Mouse (Mus musculus): ENCODE data around the gene Mettl26.

Mettl26 gene

GRCm38 (mm10) chr17:25837076-25837410, 37.8 kb upstream of the Mettl26 start, which contains the start of gene Rhbdl1:
TSS of gene Rhbdl1 (minus strand) at chr17:25837295.
- in situ Hi-C loops (cut with MboI): no loop called here

- in situ Hi-C loops (cut with MboI): no loop called here
Observed at GRCm38 (mm10) chr17:25837533-25837932, 37.3 kb upstream of the Mettl26 start.

DNA sequence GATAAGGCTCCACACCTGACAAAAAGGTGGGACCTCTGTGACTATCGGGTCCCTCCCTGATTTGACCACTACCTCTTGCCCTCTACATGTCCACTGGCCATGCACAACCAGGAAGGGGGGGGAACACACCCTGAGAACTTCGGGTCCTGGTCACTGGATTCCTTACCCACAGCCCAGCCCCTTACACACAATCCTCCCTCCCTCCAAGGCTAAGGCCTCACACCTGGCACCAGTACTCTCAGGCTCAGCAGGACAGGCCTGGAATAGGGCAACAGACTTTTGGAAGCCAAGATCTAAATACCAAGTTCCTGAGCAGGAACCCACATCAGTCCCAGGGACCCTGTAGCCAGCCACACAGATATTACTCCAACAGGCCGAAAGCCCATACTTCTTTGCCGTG, 36.0 kb upstream of the Mettl26 start:
- in situ Hi-C loops (cut with MboI): no loop called here

DNA sequence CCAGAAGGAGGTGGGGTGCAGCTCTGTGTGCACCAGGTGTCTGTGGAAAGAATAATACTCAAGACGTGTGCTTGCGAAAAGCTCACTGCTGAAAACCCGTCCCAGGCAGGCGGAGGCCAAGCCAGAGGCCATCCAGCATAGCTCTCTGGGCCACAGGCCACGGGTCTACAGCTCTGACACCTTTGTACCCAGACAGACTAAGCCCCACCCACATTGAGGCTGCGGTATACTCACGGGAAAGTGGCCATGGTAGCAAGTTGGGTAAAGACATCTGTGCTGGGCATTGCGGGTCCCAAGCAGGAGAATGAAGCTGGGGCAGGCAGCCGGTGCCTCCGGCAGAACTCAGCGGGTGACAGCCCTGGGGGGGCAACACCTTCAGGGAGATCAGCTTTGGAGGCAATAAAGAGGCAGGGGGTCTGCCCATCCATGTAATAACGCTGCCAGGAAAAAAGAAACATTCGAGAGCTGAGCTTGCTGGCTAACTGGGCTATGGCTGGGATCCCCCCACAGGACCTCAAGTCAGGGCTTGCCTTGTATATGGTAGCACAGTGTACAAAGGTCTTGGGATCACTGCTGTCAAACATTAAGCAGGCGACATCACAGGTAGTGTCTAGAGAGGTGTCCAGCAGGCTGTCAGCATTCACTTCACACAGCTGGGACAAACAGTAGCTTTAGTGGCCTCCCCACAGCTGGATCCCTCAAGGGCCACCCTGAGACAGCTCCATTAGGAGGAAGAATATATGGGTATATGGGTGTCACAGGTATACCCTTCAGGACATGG, 35.2 kb upstream of the Mettl26 start:
- in situ Hi-C loops (cut with MboI): no loop called here

GRCm38 (mm10) chr17:25840519-25840918, 34.4 kb upstream of the Mettl26 start:
- in situ Hi-C loops (cut with MboI): no loop called here

GRCm38 (mm10) chr17:25841117-25841880, 33.6 kb upstream of the Mettl26 start, which contains the start of gene Gm20683:
TSS of gene Gm20683 (minus strand) at chr17:25841763.
- in situ Hi-C loops (cut with MboI): no loop called here

DNA sequence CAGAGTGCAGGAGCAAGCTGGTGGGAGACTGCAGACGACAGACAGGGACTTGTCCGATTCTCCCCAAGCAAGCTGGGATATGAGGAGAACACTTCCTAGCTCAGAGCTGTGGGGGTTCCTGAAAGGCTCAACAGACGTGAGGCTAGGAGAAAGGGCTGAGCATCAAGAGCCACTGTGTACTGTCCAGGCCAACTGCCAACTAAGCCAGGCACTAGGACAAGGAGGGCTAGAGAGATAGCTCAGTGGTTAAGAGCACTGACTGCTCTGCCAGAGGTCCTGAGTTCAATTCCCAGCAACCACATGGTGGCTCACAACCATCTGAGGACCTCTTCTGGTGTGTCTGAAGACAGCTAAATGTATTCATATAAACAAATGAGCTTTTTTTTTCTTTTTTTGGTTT, 32.4 kb upstream of the Mettl26 start:
- in situ Hi-C loops (cut with MboI): no loop called here

- in situ Hi-C loops (cut with MboI): no loop called here
Observed at GRCm38 (mm10) chr17:25843122-25843521, 31.8 kb upstream of the Mettl26 start.

- in situ Hi-C loops (cut with MboI): no loop called here
Observed at GRCm38 (mm10) chr17:25843636-25844395, 31.1 kb upstream of the Mettl26 start.

GRCm38 (mm10) chr17:25844396-25844901, 30.4 kb upstream of the Mettl26 start, which contains the start of gene Rhot2:
TSS of gene Rhot2 (minus strand) at chr17:25844851.
- in situ Hi-C loops (cut with MboI): no loop called here

- in situ Hi-C loops (cut with MboI): no loop called here
Observed at GRCm38 (mm10) chr17:25860229-25860628, 14.6 kb upstream of the Mettl26 start.

DNA sequence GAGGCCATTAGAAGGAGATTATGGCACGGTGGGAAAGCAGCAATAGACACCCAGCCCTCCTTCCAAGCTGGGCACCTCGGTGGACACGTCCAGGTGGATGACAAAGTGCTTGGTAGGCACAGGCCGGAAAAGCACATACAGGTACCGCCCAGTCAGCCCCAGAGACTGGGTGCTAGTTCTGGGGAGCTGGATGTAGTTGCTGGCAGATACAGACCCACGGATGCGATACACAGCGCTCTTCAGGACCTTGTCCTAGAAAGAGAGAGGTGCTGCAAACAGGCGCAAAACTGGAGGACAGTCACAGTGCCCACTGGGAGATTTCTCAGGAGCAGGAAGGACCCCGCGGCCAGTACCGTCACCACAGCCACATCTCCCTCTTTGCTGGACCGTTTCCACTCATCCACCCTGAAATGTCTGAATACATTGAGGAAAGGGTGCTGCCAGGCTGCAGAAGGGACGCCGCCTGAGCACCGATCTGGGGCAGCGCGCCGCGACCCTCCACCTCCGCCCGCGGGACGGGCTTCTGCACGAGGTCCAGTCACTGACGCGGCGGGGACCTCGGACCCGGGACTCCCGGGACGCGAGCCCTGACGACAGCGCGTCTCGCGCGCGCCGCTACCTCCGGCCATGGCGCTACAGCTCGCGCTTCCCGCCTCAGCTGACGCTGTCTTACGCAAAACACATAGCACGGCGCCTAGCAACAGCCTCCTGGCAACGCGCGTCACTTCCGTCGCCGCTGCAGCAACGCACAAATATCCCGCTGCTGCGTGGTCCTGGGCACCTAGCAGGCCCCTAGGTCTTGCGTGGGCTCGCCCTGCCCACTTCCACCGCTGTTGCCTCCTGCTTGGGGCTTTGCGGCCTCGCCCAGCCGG, 13.8 kb upstream of the Mettl26 start, which contains the start of gene Wdr90:
Gene Wdr90 (minus strand): TSS at position 670 of the 872 bp plus-strand sequence.
- in situ Hi-C loops (cut with MboI): no loop called here

DNA sequence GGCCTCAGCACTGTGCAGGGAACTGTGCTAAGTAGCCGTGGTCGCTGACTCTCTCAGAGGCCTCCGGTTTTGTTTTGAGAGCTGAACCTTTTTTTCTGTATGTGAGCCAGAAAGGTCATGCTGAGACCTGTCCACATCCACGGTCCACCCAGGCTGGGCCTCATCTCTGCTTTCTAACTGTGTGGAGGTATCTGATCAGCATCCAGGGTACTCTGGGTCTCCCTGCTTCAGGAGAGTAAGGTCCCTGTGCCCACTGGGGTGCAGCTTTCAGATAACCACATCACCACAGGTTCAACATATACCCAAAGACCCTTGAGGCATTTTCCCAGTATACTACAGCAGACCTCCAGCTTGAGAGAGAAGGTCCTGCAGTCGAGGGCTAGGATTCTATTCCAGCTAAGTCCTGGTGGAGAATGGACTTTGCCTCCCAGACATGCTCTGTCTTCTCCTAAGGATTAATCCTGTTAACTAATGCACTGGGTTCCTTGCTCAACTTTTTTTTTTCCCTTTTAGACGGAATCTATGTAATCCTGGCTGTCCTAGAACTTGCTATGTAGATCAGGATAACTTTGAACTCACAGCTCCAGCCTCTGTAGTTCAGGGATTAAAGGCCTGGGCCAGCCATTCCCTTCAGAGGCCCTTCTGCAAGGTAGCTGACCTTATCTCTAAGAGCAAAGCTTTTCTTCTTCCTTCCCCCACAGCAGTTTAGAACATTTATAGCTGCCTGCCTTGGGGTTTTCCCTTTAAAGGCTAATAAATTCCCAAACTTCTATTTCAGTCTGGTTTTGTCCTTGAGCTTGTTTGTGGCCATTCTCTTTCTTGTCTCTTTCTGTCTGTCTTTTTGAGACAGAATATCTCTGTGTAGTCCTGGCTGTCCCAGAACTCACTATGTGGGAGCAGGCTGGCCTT, 12.9 kb upstream of the Mettl26 start:
- in situ Hi-C loops (cut with MboI): no loop called here

- in situ Hi-C loops (cut with MboI): no loop called here
Observed at GRCm38 (mm10) chr17:25863681-25864080, 11.2 kb upstream of the Mettl26 start.

DNA sequence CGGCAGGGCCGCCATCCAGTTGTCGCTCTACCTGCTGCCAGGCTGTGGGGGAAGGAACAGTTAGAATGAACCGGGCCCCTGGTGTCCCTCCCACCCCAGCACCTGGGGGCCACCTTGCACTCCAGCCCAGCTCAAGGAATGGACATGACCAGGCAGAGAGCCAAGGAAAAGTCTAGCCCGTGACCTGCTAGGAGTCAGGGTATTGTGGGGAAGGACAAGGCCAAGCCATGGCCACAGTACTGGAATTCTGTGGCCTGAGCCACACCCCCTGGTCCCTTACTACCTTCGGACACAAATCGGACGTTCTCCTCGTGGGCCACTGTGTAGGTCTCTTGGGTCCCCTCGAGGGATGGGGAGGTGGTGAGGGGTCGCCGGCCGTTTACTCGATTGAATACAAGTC, 10.6 kb upstream of the Mettl26 start:
- in situ Hi-C loops (cut with MboI): no loop called here

DNA sequence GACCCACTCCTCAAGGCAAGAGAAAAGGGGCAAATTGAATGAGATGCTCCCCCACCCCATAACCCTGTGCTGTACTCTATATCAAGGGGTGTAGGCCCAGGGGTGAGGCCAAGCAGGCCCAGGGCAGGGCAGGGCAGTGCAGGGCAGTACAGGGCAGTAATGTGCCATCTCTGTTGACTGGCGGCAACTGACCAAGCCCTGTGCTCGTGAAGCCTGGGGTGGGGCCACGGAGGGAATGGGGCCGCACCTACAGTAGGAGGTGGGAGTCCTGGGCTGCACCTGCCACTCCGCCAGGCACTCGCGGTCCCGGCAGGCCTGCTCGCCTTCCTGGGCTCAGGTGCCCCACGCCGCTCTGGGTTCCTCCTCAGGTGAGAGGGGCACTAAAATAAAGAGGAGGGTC, 9.6 kb upstream of the Mettl26 start:
- in situ Hi-C loops (cut with MboI): no loop called here

DNA sequence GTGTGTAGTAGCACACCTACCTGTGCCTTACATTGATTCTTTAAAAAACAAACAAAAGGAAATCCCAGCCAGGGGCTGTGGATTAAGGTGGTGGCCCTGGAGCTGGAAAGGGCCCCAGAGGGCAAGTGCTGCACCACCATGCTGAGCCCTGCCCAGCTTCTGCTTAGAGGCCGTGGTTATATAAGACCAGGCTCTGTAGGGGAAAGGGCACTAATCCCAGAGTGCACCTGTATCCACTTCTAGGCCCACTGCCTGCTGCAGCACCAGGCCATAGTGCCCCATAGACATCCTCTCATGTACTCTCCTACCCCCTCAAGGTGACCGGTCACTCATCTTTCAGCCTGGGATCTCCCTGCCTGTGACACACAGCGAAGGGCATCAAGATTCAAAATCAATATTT, 8.7 kb upstream of the Mettl26 start:
- in situ Hi-C loops (cut with MboI): no loop called here

GRCm38 (mm10) chr17:25867509-25867835, 7.4 kb upstream of the Mettl26 start:
- in situ Hi-C loops (cut with MboI): no loop called here

DNA sequence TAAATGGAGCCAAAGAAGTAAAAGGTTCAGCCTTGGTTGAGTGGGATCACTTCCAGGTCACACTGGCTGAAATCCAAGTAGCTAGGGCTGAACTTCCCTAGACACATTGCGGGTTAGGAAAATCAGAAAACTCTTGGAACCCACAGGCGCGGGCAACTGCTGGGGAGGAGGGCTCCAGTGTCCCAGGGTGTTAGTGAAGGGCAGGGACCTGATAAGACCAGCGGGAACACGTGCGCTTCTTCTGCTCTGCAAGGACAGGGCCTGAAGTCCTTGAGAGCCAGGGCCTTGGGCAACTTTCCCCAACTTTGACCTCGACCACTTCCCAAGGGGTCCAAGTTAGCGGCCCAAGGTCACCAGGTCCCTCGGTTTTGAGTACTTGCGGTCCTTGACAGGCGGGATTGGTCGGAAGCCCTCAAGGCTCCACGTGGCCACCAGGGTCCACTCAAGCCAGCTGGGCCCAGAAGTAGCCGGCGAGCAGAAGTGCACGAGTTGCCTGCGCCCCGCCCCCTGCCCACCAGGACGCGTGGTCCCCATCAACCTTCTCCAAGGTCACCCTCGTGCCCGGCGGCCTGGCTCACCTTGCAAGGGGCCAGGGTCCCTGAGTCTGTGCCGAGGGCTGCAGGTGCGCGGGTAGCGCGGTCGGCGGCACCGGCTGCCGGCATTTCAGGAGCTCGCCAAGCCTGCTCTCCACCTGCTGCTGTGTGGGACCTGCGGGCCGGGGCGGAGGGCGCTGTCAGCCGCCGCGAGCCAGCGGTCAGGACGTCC, 6.9 kb upstream of the Mettl26 start:
- in situ Hi-C loops (cut with MboI): no loop called here

All from mature B cell (primary cell).